Mouse (Mus musculus) heart, postnatal 25 days (tissue): ENCODE measurements around the gene Hnrnpu. TPM values are rescaled to one million over a fixed set of nuclear protein-coding genes. Genes with fewer than 3 reads are reported as not detected.
"Not testable (repeated sequence)": the region's sequence is repeated elsewhere in the genome, so short reads cannot be mapped to it uniquely, and the experiment has no call there.

Source experiments
- DNase-seq: peaks from one replicate; pipeline ENCODE4 v3.0.0; 2022; ENCODE audit warnings: low spot score
- intact Hi-C: fragments of 180-260 bp; cut with DNase I; formaldehyde crosslinking; loops from one replicate; pipeline ENCODE4 v1.15.1; 2025
- total RNA-seq, 2 experiments: library from RNA; stranded (reverse); gene quantifications; 2 replicates each; pipeline ENCODE4 v1.2.3; 2021

The Hnrnpu gene
- total RNA-seq: 100 to 1,000 TPM; 158 to 184 TPM

DNA sequence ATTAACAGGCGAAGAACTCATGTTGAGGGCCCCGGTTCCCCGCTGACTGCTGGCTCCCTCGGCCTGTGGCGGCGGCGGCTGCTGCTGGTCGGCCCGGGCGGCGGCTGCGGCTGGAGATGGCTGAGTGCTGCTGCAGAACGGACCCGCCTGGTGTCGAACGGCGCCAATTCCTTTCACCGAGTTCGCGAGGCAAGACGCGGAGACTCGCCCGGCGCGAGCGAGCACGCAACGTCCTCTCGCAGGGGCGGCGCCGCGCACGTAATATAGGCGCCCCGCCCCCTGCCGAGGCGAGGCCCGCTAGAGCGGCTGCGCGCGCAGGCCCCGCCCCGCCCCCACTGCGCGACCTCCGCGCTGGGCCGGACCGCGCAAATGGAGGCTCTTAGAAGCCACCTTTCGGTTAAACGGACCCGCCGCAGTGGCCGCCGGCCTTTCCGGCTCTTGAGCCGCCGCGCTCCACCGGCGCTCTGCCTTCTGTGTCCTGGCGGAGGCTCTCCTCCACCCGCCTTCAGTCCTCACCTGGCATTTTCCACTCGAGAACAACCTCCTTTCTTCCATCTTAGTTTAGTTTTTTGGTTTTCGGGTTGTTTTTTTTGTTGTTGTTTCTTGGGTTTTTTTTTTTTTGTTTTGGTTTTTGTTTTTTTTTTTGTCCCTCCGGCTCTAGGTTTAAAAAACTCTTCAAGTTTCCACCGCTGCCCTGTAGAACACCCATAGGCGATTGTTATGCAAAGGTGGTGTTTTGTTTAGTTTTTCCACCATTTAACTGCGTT lies at the start of gene Hnrnpu:
Gene Hnrnpu, minus strand, starts transcription at position 247 of the 767 bp plus-strand sequence.
- DNase-seq: peak; percentile 95
- intact Hi-C loops: loop anchor here (1.0 kb wide), 1 partner anchor 69 kb away; the partner anchor contains the start of gene Efcab2

- DNase-seq: no peak
- intact Hi-C loops: no loop called here
Measured at GRCm38 (mm10) chr1:178382165-178382564, 44.6 kb upstream of the Hnrnpu start.

DNA sequence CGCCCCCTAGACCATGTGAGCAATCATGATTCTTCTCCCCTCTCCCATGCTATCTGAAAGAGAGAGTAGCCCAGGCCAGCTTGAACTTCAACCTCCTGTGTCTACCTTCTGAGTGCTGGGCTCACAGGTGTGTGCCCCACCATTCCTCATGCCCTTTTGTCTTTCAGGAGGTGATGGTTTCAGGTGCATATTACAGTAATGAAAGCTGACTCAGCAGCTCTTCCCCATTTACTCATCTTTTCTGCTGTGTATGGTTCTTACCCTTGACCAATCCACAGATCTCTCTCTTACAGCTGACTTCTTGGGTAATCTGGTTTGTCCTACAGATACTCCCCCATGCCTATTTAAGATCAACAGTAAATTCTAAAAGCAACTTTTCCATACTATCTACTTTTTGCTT lies 41.6 kb upstream of the Hnrnpu start:
- intact Hi-C loops: no loop called here
- DNase-seq: no peak

GRCm38 (mm10) chr1:178378115-178378514 lies 40.5 kb upstream of the Hnrnpu start:
- intact Hi-C loops: no loop called here
- no peak for DNase-seq

GRCm38 (mm10) chr1:178376907-178377306 lies 39.3 kb upstream of the Hnrnpu start:
- intact Hi-C loops: no loop called here
- no peak for DNase-seq

- DNase-seq: no peak
- intact Hi-C loops: no loop called here
Measured at GRCm38 (mm10) chr1:178376061-178376460, 38.5 kb upstream of the Hnrnpu start.

DNA sequence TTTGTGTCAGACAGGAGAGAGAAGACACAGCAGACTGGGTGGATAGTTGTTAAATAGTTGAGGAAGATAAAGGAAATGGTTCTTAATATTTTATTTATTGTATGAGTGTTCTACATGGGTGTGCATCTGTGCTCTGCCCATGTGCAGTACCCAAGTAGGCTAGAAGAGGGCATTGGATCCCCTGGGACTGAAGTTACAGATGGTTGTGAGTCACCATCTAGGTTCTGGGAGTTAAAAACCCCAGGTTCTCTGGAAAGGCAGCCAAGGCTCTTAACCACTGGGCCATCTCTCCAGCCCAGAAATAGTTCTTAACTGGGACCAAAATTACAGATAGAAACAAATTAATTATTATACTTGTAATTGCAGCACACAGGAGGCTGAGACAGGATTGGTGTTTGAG lies 37.8 kb upstream of the Hnrnpu start:
- intact Hi-C loops: no loop called here
- DNase-seq: no peak

DNA sequence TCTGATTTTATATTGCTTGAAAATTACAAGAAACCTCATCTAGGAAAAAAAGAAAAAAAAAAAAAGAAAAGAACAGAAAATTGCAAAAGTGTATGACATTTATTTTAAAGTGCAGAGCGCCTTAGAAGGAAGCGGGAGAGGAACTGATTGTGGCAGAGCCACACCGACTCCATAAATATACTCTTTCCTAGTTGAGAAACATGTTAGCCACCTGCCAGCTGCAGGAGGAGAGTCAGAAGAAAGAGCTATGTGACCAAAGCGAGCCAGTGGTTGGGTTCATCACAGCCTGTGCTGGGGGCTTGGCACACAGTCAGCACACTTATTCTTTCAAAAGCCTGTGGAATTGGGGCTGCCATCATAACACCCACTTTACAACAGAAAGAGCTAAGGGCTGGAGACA lies 35.1 kb upstream of the Hnrnpu start:
- intact Hi-C loops: no loop called here
- no peak for DNase-seq

- peak; percentile 9 for DNase-seq
- intact Hi-C loops: loop anchor here (1.0 to 10.0 kb wide), 4 partner anchors 33 to 76 kb away; partner anchors contain the start of genes Cox20 and Efcab2
Measured at GRCm38 (mm10) chr1:178369272-178369651, 31.7 kb upstream of the Hnrnpu start.

DNA sequence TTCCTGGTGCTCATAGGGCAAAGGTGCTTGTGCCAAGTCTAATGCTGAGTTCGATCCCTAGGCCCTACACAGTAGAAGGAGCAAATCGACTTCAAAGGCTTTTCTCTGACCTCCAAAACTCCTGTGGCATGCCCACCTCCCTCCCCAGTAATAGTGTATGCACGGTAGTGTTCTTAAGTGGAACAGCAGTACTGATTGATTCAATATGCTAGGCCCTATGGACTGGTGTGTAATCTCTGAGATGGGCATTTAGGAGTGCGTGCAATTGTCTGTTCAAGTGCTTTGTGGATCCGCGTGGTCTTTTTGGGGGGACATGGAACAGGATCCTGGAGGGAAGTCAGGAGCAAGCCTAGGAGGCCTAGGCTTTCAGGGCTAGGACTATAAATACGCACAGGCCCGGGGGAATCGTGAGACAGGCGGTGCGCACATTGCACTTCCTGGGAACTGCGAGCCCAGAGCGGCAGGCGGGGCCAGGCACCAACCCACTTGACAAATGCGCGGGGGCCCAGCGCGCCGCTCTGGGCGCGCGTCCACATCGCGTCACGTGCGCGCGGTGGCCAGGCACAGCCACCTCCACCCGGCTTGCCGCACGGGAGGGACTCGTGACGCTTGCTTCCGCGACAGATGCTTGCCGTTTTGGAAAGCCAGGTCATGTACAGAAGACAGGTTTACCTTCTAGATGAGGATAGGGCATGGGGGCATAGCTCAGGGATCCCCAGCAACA lies 31.1 kb upstream of the Hnrnpu start:
- intact Hi-C loops: loop anchor here (1.0 to 10.0 kb wide), 4 partner anchors 32 to 76 kb away; partner anchors contain the start of genes Cox20 and Efcab2
- DNase-seq: peak; percentile 91

- intact Hi-C loops: loop anchor here (2.0 to 10.0 kb wide), 3 partner anchors 39 to 77 kb away; partner anchors contain the start of genes Cox20 and Efcab2
- DNase-seq: no peak
Measured at GRCm38 (mm10) chr1:178368121-178368520, 30.5 kb upstream of the Hnrnpu start.

GRCm38 (mm10) chr1:178365171-178365570 lies 27.6 kb upstream of the Hnrnpu start:
- no peak for DNase-seq
- intact Hi-C loops: loop anchor here (10.0 kb wide), 1 partner anchor 80 kb away; no protein-coding TSS in a partner anchor

- no peak for DNase-seq
- intact Hi-C loops: loop anchor here (10.0 kb wide), 1 partner anchor 84 kb away; no protein-coding TSS in a partner anchor
Measured at GRCm38 (mm10) chr1:178360702-178361101, 23.1 kb upstream of the Hnrnpu start.

DNA sequence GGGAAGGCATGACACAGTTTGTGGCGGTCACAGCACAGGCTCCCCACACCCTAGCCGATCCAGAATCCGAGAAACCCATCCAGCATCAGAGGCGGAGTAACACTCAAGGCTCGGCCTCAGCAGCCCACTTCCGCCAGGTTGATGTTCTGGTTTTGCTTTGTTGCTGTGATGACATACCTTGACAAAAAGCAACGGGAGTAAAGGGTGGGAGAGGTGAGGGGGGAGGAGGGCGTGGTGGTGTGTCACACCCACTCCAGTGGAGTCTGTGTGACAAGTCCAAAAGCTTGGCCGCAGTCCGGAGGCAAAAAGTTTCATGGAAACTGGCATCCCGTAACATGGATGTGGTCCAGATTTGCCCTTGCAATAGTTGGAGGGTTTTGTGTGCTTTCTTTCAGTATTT lies 22.7 kb upstream of the Hnrnpu start:
- DNase-seq: no peak

DNA sequence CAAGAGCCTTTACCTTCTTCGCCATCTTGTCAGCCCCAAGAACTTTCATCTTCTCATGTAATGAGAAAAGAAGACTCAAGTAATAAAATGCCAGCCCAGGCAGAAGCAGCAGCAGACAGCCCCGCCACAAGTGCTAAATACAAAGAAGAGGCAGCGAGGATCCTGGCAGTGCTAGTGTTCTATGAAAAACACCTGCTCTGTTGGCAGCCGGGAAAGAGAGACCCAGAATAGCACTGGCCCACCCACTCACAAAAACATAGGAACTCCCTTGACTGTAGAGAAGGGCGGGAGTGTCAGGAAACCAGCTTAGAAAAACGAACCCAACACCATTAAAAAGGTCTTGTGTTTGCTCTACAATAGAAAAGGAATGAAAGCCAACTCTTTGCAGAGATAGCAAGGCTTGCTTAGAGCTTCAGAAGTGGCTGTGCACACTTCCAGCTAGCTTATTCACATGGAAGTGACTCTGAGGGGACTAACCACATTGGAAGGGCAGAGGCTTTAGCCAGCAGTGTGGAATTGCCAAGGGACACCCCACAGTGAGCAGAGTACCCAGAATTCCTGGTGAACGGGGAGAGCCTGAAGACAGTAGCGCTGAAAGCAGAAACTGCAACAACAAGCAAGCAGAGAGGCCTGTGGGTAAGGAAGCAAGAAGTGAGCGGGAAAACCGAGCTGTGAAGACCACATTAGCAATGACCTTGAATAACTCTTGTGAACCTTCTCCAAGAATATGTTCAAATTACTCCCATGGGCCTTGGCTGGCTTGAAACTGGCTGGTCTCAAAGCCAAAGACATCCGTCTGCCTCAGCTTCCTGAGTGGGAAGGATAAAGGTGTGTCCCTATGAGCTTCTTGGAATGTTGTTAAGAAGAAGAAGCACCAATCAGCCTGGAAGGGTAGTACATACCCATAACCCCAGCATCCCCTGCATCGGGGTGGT lies 20.4 kb upstream of the Hnrnpu start:
- no peak for DNase-seq
- intact Hi-C loops: no loop called here

More for the DNA sequence above, 22.7 kb upstream of the Hnrnpu start:
- intact Hi-C loops: loop anchor here (10.0 kb wide), 1 partner anchor 85 kb away; no protein-coding TSS in a partner anchor

DNA sequence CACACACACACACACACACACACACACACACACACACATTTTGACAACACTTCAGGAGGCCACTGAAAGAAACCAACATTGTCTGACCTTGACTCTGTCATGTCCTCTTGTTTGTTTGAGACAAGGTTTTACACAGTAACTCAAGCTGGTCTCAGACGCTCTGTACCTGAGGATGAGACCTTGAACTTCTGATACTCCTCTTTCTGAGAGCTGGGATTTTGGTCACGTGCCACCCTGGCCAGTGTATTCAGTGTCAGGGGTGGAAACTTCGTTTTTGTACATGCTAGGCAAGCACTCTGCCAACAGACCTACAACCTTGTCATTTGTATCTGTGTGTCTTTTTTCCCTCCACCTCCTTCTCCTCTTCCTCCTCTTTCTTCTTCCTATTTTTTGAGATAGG lies 17.0 kb upstream of the Hnrnpu start:
- no peak for DNase-seq
- intact Hi-C loops: no loop called here

GRCm38 (mm10) chr1:178351643-178352042 lies 14.0 kb upstream of the Hnrnpu start:
- intact Hi-C loops: no loop called here
- DNase-seq: no peak

DNA sequence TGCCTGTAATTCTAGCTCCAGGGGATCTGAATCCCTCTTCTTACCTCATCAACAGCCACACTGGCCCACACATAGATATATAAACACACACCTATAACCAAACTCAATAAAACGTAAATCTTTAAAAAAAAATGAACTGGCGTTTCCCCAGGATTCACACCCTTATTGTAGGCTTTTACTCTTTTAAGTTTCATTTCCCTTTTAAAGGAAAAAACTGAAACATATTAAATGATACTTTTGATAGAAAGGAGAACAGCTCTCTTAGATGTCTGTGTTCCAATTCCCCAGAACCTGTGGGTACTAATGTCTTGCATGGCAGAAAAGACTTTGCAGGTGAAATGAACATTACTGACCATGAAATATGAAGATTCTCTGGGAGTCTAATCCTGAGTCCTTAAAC lies 13.2 kb upstream of the Hnrnpu start:
- intact Hi-C loops: no loop called here
- no peak for DNase-seq

- DNase-seq, intact Hi-C loops: not testable (repeated sequence)
Measured at GRCm38 (mm10) chr1:178344071-178344805, 6.6 kb upstream of the Hnrnpu start.
